Mouse (Mus musculus): Measurements from ENCODE around the gene Kiz. TPM values are rescaled to one million over a fixed set of nuclear protein-coding genes. Genes with fewer than 3 reads are reported as not detected.

The Kiz gene
- polyA plus RNA-seq, 2 experiments, result 19.8 to 27.8 TPM

GRCm38 (mm10) chr2:146982786-146983185 is 127.1 kb downstream of the Kiz start:
- H3K9ac ChIP-seq (ENCODE audit: low read depth, low read length, severe bottlenecking), result no peak overlapping the region
- no peaks in the 10 kb centered on the region for H3K36me3 ChIP-seq (ENCODE audit: control insufficient read depth, insufficient read depth, low read length)
- H3K4me1 ChIP-seq (ENCODE audit: control insufficient read depth, insufficient read depth, low read length), result no peaks in the 10 kb centered on the region
- H3K4me3 ChIP-seq (replicated peaks; ENCODE audit: low read length), result no peak overlapping the region
- no peak for TF ChIP-seq POLR2A (IDR thresholded peaks at IDR 0.05; ENCODE audit: borderline replicate concordance, extremely low read depth, insufficient read depth, insufficient read length)
- H3K9me3 ChIP-seq (ENCODE audit: control insufficient read depth, low read length), result no peaks in the 10 kb centered on the region
- 88% methylated on average over 2 of the region's 2 CpGs for WGBS
- DNase-seq (ENCODE audit: low spot score), result no peak
- H3K27ac ChIP-seq (replicated peaks; ENCODE audit: low read depth, low read length), result no peak overlapping the region
- no peak overlapping the region for H3K4me2 ChIP-seq (replicated peaks; ENCODE audit: low read depth, low read length, severe bottlenecking)
- no peaks in the 10 kb centered on the region for H3K27me3 ChIP-seq (ENCODE audit: control insufficient read depth, insufficient read depth, low read length)
- no peak for ATAC-seq (ENCODE audit: low FRiP score, low read depth)

- Histone ChIP-seq H3K27me3 (ENCODE audit: control insufficient read depth, insufficient read depth, low read length) (no peaks in the 10 kb centered on the region), H3K9me3 (ENCODE audit: control insufficient read depth, low read length) (no peaks in the 10 kb centered on the region), H3K4me2 (replicated peaks; ENCODE audit: low read depth, low read length, severe bottlenecking) (no peak overlapping the region), H3K36me3 (ENCODE audit: control insufficient read depth, insufficient read depth, low read length) (no peaks in the 10 kb centered on the region), H3K4me1 (ENCODE audit: control insufficient read depth, insufficient read depth, low read length) (no peaks in the 10 kb centered on the region), H3K9ac (ENCODE audit: low read depth, low read length, severe bottlenecking) (no peak overlapping the region), H3K27ac (replicated peaks; ENCODE audit: low read depth, low read length) (no peak overlapping the region), H3K4me3 (replicated peaks; ENCODE audit: low read length) (no peak overlapping the region)
- 87% methylated on average over 2 of the region's 2 CpGs for WGBS
- DNase-seq (ENCODE audit: low spot score), result no peak
- no peak for ATAC-seq (ENCODE audit: low FRiP score, low read depth)
- TF ChIP-seq POLR2A (IDR thresholded peaks at IDR 0.05; ENCODE audit: borderline replicate concordance, extremely low read depth, insufficient read depth, insufficient read length), result no peak
Measured at GRCm38 (mm10) chr2:146984831-146985230, 129.2 kb downstream of the Kiz start.

- TF ChIP-seq POLR2A (IDR thresholded peaks at IDR 0.05; ENCODE audit: borderline replicate concordance, extremely low read depth, insufficient read depth, insufficient read length), result no peak
- Histone ChIP-seq H3K9ac (ENCODE audit: low read depth, low read length, severe bottlenecking) (no peak overlapping the region), H3K27me3 (ENCODE audit: control insufficient read depth, insufficient read depth, low read length) (no peaks in the 10 kb centered on the region), H3K4me2 (replicated peaks; ENCODE audit: low read depth, low read length, severe bottlenecking) (no peak overlapping the region), H3K4me1 (ENCODE audit: control insufficient read depth, insufficient read depth, low read length) (no peaks in the 10 kb centered on the region), H3K4me3 (replicated peaks; ENCODE audit: low read length) (no peak overlapping the region), H3K36me3 (ENCODE audit: control insufficient read depth, insufficient read depth, low read length) (no peaks in the 10 kb centered on the region), H3K27ac (replicated peaks; ENCODE audit: low read depth, low read length) (no peak overlapping the region), H3K9me3 (ENCODE audit: control insufficient read depth, low read length) (no peaks in the 10 kb centered on the region)
- ATAC-seq (ENCODE audit: low FRiP score, low read depth), result no peak
- DNase-seq (ENCODE audit: low spot score), result no peak
- 80% methylated on average over 1 of the region's 1 CpGs for WGBS
Measured at GRCm38 (mm10) chr2:146985807-146986206, 130.1 kb downstream of the Kiz start.

- Histone ChIP-seq H3K9ac (ENCODE audit: low read depth, low read length, severe bottlenecking) (no peak overlapping the region), H3K36me3 (ENCODE audit: control insufficient read depth, insufficient read depth, low read length) (no peaks in the 10 kb centered on the region), H3K4me2 (replicated peaks; ENCODE audit: low read depth, low read length, severe bottlenecking) (no peak overlapping the region), H3K27me3 (ENCODE audit: control insufficient read depth, insufficient read depth, low read length) (no peaks in the 10 kb centered on the region), H3K4me1 (ENCODE audit: control insufficient read depth, insufficient read depth, low read length) (no peaks in the 10 kb centered on the region), H3K4me3 (replicated peaks; ENCODE audit: low read length) (no peak overlapping the region), H3K27ac (replicated peaks; ENCODE audit: low read depth, low read length) (no peak overlapping the region), H3K9me3 (ENCODE audit: control insufficient read depth, low read length) (no peaks in the 10 kb centered on the region)
- no peak for TF ChIP-seq POLR2A (IDR thresholded peaks at IDR 0.05; ENCODE audit: borderline replicate concordance, extremely low read depth, insufficient read depth, insufficient read length)
- ATAC-seq (ENCODE audit: low FRiP score, low read depth), result no peak
- no peak for DNase-seq (ENCODE audit: low spot score)
Measured at GRCm38 (mm10) chr2:146986429-146986828, 130.8 kb downstream of the Kiz start.

GRCm38 (mm10) chr2:147007265-147007664 is 151.6 kb downstream of the Kiz start:
- H3K4me3 ChIP-seq (replicated peaks; ENCODE audit: low read length), result no peak overlapping the region
- 95% methylated on average over 2 of the region's 2 CpGs for WGBS
- H3K9ac ChIP-seq (ENCODE audit: low read depth, low read length, severe bottlenecking), result no peak overlapping the region
- no peak for TF ChIP-seq POLR2A (IDR thresholded peaks at IDR 0.05; ENCODE audit: borderline replicate concordance, extremely low read depth, insufficient read depth, insufficient read length)
- peaks cover 6% of the 10 kb centered on the region for H3K4me1 ChIP-seq (ENCODE audit: control insufficient read depth, insufficient read depth, low read length)
- no peaks in the 10 kb centered on the region for H3K27me3 ChIP-seq (ENCODE audit: control insufficient read depth, insufficient read depth, low read length)
- no peaks in the 10 kb centered on the region for H3K36me3 ChIP-seq (ENCODE audit: control insufficient read depth, insufficient read depth, low read length)
- no peak overlapping the region for H3K4me2 ChIP-seq (replicated peaks; ENCODE audit: low read depth, low read length, severe bottlenecking)
- no peaks in the 10 kb centered on the region for H3K9me3 ChIP-seq (ENCODE audit: control insufficient read depth, low read length)
- no peak for ATAC-seq (ENCODE audit: low FRiP score, low read depth)
- H3K27ac ChIP-seq (replicated peaks; ENCODE audit: low read depth, low read length), result no peak overlapping the region
- no peak for DNase-seq (ENCODE audit: low spot score)

GRCm38 (mm10) chr2:147009084-147009483 is 153.4 kb downstream of the Kiz start:
- H3K27me3 ChIP-seq (ENCODE audit: control insufficient read depth, insufficient read depth, low read length), result no peaks in the 10 kb centered on the region
- no peak overlapping the region for H3K4me2 ChIP-seq (replicated peaks; ENCODE audit: low read depth, low read length, severe bottlenecking)
- H3K4me3 ChIP-seq (replicated peaks; ENCODE audit: low read length), result no peak overlapping the region
- no peak for TF ChIP-seq POLR2A (IDR thresholded peaks at IDR 0.05; ENCODE audit: borderline replicate concordance, extremely low read depth, insufficient read depth, insufficient read length)
- H3K4me1 ChIP-seq (ENCODE audit: control insufficient read depth, insufficient read depth, low read length), result peaks cover 6% of the 10 kb centered on the region
- no peaks in the 10 kb centered on the region for H3K9me3 ChIP-seq (ENCODE audit: control insufficient read depth, low read length)
- ATAC-seq (ENCODE audit: low FRiP score, low read depth) (no peak), DNase-seq (ENCODE audit: low spot score) (no peak)
- H3K9ac ChIP-seq (ENCODE audit: low read depth, low read length, severe bottlenecking), result no peak overlapping the region
- no peaks in the 10 kb centered on the region for H3K36me3 ChIP-seq (ENCODE audit: control insufficient read depth, insufficient read depth, low read length)
- H3K27ac ChIP-seq (replicated peaks; ENCODE audit: low read depth, low read length), result no peak overlapping the region
